Mouse (Mus musculus): ENCODE measurements at regions not wholly inside any gene's neighbourhood (a gene's known extent, or its start where the extent isn't known, plus 50 kb on each side); places are given as distances from the start of the nearest gene placed in this dataset.
A peak's percentile ranks its signal among the peaks of the same experiment; 100 is the strongest.

DNA sequence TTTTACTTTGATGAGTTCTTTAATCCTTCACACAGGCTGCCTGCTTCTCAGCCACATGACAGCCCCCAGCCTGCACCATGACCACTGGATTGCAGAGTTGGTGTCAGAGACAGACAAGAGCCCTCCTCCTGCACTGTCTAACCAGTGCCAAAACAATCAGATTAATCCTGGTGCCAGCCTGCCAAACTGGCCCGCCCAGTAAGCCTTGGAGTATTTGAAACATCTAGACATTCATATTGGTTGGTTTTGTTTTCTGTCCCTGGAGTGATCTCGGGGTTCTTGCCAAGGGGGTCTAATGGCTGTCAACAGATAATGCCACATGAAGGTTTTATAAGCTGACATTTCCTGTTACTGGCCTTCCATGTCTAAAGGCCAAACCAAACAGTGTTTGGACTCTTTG is 339.2 kb downstream of the Ankrd50 start:
- Histone ChIP-seq H3K4me3 (replicated peaks; ENCODE audit: extremely low read depth, low read depth, low read length) (no peak overlapping the region), H3K4me1 (ENCODE audit: control insufficient read depth, insufficient read depth, low read length) (peaks cover 21% of the 10 kb centered on the region)
- WGBS = 19% methylated on average over 2 of the region's 2 CpGs
- peak; percentile 32 for DNase-seq
- TF ChIP-seq POLR2A (IDR thresholded peaks at IDR 0.05; ENCODE audit: borderline replicate concordance, extremely low read depth, low read depth, low read length) = no peak
- no peak for TF ChIP-seq CTCF (IDR thresholded peaks at IDR 0.05; ENCODE audit: insufficient read depth, low read length)

GRCm38 (mm10) chr3:38144650-38145049 is 340.0 kb downstream of the Ankrd50 start:
- DNase-seq = no peak
- no peak for TF ChIP-seq CTCF (IDR thresholded peaks at IDR 0.05; ENCODE audit: insufficient read depth, low read length)
- no peak for TF ChIP-seq POLR2A (IDR thresholded peaks at IDR 0.05; ENCODE audit: borderline replicate concordance, extremely low read depth, low read depth, low read length)

DNA sequence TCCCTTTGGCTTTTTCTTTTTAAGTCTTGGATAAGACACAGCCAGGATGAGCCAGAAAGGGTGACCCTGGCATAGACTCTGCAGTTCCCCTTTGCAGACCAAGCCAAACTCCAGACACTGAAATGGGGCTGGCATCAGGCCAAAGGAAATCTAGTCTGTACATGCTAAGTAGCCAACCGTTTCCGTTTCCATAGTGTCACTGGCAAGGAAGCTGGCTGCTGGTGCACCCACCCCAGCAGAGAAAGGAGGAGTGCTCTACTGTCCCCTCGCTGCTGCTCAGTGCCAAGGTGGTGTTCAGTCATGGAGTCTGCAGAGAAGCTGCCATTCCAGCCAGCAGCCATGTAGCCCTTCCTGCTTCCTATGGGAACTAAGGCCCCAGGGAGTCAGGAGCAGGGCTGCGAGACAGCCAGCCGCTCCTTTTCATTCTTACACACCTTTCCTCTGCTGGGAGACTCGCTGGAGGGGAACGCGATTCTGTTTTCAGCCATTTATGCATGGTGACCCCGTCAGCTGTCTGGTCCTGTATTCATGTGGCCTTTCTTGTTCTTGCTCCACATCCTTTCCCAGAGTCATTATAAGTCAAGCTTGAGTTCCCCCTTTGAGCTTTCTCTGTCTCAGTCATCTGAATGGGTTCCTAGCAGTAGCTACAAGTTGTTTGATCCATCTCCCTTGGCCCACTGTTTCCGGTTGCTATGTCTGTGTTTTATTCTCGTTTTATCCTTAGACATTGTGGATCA is 341.3 kb downstream of the Ankrd50 start:
- H3K4me3 ChIP-seq (replicated peaks; ENCODE audit: extremely low read depth, low read depth, low read length) = no peak overlapping the region
- no peak for TF ChIP-seq POLR2A (IDR thresholded peaks at IDR 0.05; ENCODE audit: borderline replicate concordance, extremely low read depth, low read depth, low read length)
- no peak for TF ChIP-seq CTCF (IDR thresholded peaks at IDR 0.05; ENCODE audit: insufficient read depth, low read length)
- DNase-seq = peak; percentile 34
- peaks cover 24% of the 10 kb centered on the region for H3K4me1 ChIP-seq (ENCODE audit: control insufficient read depth, insufficient read depth, low read length)
- WGBS = 45% methylated on average over 11 of the region's 11 CpGs

More at GRCm38 (mm10) chr3:38144650-38145049, 340.0 kb downstream of the Ankrd50 start:
- H3K4me3 ChIP-seq (replicated peaks; ENCODE audit: extremely low read depth, low read depth, low read length) = no peak overlapping the region
- H3K4me1 ChIP-seq (ENCODE audit: control insufficient read depth, insufficient read depth, low read length) = peaks cover 21% of the 10 kb centered on the region

DNA sequence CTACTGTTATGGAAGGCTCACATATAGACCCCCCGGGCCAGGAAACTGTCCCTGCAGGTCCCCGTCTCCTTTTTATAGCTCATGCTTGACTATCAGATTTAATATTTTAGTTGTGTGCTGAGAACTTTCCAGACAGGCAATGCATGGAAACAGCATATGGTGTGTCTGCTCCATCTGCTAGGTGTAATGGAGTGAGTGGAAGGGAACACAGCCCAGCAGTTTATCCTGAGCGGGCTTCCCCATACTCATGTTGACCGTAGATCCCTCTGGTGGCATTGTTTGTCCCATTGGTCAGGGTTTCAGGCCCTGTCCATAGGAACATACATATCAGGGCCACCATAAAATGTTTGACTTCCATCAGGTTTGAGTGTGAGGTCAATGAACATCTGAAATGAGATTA is 345.3 kb downstream of the Ankrd50 start:
- no peak for TF ChIP-seq POLR2A (IDR thresholded peaks at IDR 0.05; ENCODE audit: borderline replicate concordance, extremely low read depth, low read depth, low read length)
- TF ChIP-seq CTCF (IDR thresholded peaks at IDR 0.05; ENCODE audit: insufficient read depth, low read length) = no peak
- peaks cover 10% of the 10 kb centered on the region for H3K4me1 ChIP-seq (ENCODE audit: control insufficient read depth, insufficient read depth, low read length)
- DNase-seq = no peak
- H3K4me3 ChIP-seq (replicated peaks; ENCODE audit: extremely low read depth, low read depth, low read length) = no peak overlapping the region
- 98% methylated on average over 4 of the region's 4 CpGs for WGBS

GRCm38 (mm10) chr3:38138014-38138413 is 346.6 kb downstream of the Ankrd50 start:
- DNase-seq = no peak
- TF ChIP-seq CTCF (IDR thresholded peaks at IDR 0.05; ENCODE audit: insufficient read depth, low read length) = no peak
- no peak for TF ChIP-seq POLR2A (IDR thresholded peaks at IDR 0.05; ENCODE audit: borderline replicate concordance, extremely low read depth, low read depth, low read length)
- WGBS = 43% methylated on average over 5 of the region's 5 CpGs

DNA sequence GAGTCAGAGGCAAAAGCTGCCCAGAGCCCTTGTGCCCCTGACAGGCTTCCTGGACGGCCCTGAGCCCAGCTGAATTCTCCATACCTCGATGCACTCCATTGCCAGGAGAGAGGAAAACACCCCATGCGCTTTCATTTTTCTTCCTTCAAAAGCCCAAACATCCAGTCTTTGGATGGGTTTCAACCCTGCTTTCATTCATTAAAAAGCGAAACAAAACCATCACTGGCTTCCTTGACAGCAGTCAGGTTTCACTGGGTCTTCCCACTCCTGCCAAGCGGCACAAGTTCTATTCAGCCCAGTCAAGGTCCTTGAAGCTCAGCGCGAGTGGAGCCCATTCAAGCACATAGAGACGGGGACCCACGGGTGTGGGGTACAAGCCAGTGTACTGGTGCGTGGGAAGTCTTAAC is 348.8 kb downstream of the Ankrd50 start:
- DNase-seq = no peak
- peaks cover 4% of the 10 kb centered on the region for H3K4me1 ChIP-seq (ENCODE audit: control insufficient read depth, insufficient read depth, low read length)
- no peak overlapping the region for H3K4me3 ChIP-seq (replicated peaks; ENCODE audit: extremely low read depth, low read depth, low read length)
- TF ChIP-seq CTCF (IDR thresholded peaks at IDR 0.05; ENCODE audit: insufficient read depth, low read length) (no peak), POLR2A (IDR thresholded peaks at IDR 0.05; ENCODE audit: borderline replicate concordance, extremely low read depth, low read depth, low read length) (no peak)
- 62% methylated on average over 10 of the region's 10 CpGs for WGBS

More at GRCm38 (mm10) chr3:38138014-38138413, 346.6 kb downstream of the Ankrd50 start:
- peaks cover 4% of the 10 kb centered on the region for H3K4me1 ChIP-seq (ENCODE audit: control insufficient read depth, insufficient read depth, low read length)
- H3K4me3 ChIP-seq (replicated peaks; ENCODE audit: extremely low read depth, low read depth, low read length) = no peak overlapping the region

DNA sequence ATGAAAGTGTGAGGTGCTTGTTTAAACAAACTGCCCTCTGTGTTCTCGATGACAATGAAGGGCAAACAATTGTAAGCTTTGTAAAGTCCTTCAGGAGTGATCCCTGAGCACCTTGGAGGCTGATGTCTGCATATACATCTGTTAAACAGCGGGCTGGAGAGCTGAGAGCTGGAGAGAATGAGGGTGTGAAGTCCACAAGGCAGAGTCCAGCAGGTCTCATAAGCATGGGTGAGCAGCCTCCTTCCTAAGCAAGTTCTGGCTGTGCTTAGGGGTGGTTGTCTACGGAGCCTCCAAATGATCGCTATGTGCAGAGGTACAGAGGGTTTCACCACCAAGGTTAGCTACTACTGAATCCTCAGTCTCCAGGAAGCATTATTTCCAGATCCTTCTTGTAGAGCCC is 350.2 kb downstream of the Ankrd50 start:
- no peak overlapping the region for H3K4me3 ChIP-seq (replicated peaks; ENCODE audit: extremely low read depth, low read depth, low read length)
- DNase-seq = no peak
- H3K4me1 ChIP-seq (ENCODE audit: control insufficient read depth, insufficient read depth, low read length) = peaks cover 6% of the 10 kb centered on the region
- 70% methylated on average over 4 of the region's 4 CpGs for WGBS
- TF ChIP-seq POLR2A (IDR thresholded peaks at IDR 0.05; ENCODE audit: borderline replicate concordance, extremely low read depth, low read depth, low read length) (no peak), CTCF (IDR thresholded peaks at IDR 0.05; ENCODE audit: insufficient read depth, low read length) (no peak)

GRCm38 (mm10) chr3:38131887-38132220 is 352.8 kb downstream of the Ankrd50 start:
- TF ChIP-seq POLR2A (IDR thresholded peaks at IDR 0.05; ENCODE audit: borderline replicate concordance, extremely low read depth, low read depth, low read length) = no peak
- TF ChIP-seq CTCF (IDR thresholded peaks at IDR 0.05; ENCODE audit: insufficient read depth, low read length) = no peak
- Histone ChIP-seq H3K4me3 (replicated peaks; ENCODE audit: extremely low read depth, low read depth, low read length) (no peak overlapping the region), H3K4me1 (ENCODE audit: control insufficient read depth, insufficient read depth, low read length) (peaks cover 4% of the 10 kb centered on the region; the same call in 1 of the 2 replicates)
- no peak for DNase-seq
- WGBS = 90% methylated on average over 3 of the region's 3 CpGs

- no peak for DNase-seq
- TF ChIP-seq CTCF (IDR thresholded peaks at IDR 0.05; ENCODE audit: insufficient read depth, low read length) (no peak), POLR2A (IDR thresholded peaks at IDR 0.05; ENCODE audit: borderline replicate concordance, extremely low read depth, low read depth, low read length) (no peak)
- Histone ChIP-seq H3K4me3 (replicated peaks; ENCODE audit: extremely low read depth, low read depth, low read length) (no peak overlapping the region), H3K4me1 (ENCODE audit: control insufficient read depth, insufficient read depth, low read length) (peaks cover 4% of the 10 kb centered on the region; the same call in 1 of the 2 replicates)
- WGBS = 77% methylated on average over 12 of the region's 12 CpGs
These were observed 353.3 kb downstream of the Ankrd50 start for GRCm38 (mm10) chr3:38131176-38131886.

GRCm38 (mm10) chr3:38130088-38130487 is 354.6 kb downstream of the Ankrd50 start:
- 24% methylated on average over 1 of the region's 1 CpGs for WGBS
- DNase-seq = no peak
- H3K4me3 ChIP-seq (replicated peaks; ENCODE audit: extremely low read depth, low read depth, low read length) = no peak overlapping the region
- TF ChIP-seq CTCF (IDR thresholded peaks at IDR 0.05; ENCODE audit: insufficient read depth, low read length) (no peak), POLR2A (IDR thresholded peaks at IDR 0.05; ENCODE audit: borderline replicate concordance, extremely low read depth, low read depth, low read length) (no peak)
- peaks cover 4% of the 10 kb centered on the region; the same call in 1 of the 2 replicates for H3K4me1 ChIP-seq (ENCODE audit: control insufficient read depth, insufficient read depth, low read length)

Measured in lung, adult 2 months (tissue).